Mouse (Mus musculus) B cell, adult 67 days (primary cell): ENCODE data around the gene Olfr1232. TPM values are rescaled to one million over a fixed set of nuclear protein-coding genes. Genes with fewer than 3 reads are reported as not detected.

Experiments
- total RNA-seq, 2 experiments: library from RNA; stranded (reverse); gene quantifications; 4 replicates each; pipeline ENCODE4 v1.2.4; 2023

Olfr1232 gene
- not detected for total RNA-seq

DNA sequence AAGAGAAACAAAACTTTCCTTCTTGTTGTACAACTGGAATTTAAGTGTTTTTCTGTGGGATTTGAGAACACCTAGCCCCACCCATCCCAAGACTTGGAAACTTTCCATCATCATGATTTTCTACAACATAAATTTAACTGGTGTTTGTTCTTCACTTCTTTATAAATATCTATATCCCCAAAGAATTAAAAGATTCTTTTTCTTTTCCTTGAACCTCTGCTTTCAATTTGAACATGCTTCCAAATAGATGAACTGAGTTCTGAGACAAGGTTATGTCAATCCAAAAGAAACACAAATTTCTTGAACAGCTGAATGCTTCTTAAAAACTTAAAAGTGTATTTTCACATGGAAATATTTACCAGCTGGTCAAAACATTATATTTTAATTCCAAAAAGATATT, at the start of gene Olfr1232:
TSS of gene Olfr1232 (minus strand) at position 101 of the 400 bp plus-strand sequence.

DNA sequence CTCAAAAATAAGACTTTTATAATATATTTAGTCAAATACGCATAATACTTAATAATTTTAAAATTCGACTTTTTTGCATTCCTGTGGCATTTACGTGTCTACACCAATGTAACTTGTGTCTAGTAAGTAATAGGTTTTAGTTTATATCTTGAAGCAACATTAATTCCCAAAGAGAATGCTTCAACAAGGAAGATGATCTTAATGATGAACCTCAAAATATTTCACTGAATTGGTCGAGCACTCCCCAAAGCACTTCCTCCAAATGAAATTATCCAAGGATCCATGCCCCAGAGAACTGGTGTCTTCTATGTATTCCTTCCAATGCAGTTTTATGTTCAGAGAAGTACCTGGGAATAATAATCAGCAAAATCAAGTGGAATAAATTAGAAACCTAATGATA, 35.3 kb upstream of the Olfr1232 start, which contains the start of gene Olfr1234:
TSS of gene Olfr1234 (minus strand) at position 101 of the 400 bp plus-strand sequence.

DNA sequence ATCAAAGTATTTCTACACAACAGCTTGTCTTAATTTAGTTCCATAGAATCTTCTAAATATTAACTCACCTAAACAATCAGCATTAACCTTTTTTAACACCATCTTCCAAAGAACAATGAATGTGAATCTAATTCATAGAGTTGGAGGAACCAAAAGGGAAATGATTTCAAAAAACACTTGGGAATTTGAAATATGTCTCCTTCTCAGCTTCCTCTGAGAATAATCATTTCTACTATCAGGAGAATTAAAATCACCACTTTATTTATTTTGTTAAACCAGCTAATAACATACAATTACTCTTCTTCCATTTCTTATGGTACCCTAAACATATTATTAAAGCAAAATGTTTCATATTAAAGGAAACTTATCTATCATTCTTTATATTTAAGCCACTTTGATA, 12.8 kb upstream of the Olfr1232 start, which contains the start of gene Olfr1233:
TSS of gene Olfr1233 (minus strand) at position 101 of the 400 bp plus-strand sequence.

DNA sequence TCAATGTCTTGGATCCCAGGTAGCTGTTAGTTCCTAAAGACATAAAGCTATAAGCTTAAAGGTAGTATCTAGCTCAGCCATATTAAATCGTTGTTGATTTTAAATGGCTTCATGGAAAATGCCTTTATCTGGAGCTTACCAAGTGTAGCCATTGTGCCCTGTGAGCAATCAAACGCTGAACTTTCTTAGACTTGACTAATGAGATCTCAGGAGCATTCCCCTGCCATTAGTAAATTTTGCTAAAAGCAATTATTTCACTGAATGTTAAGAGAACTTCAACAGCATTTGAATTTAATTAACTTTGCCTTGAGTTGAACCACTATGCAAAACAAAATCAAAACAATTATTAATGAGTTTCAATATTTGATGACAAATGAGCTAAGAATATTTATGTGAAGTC, 22.5 kb downstream of the Olfr1232 start, which contains the start of gene Olfr1231:
TSS of gene Olfr1231 (minus strand) at position 101 of the 400 bp plus-strand sequence.

DNA sequence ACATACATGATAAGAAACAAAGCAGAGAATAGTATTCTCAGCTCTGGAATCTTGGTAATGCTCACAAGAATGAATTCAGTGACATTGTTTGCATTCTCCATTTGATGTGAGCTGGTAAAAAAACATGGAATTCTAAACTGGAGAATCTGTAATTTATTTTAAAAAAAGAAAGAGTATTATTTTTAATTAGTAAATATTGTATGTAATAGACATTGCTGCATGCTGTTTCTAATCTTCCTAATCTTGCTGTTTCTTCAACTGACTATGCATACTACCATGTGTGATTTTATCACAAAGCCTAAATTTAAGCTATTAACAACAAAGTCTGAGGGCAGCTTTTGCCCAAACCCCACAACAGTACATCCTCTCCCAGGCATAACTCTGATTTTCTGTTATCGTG, 32.3 kb downstream of the Olfr1232 start, which contains the start of gene Olfr1230:
TSS of gene Olfr1230 (minus strand) at position 101 of the 400 bp plus-strand sequence.

DNA sequence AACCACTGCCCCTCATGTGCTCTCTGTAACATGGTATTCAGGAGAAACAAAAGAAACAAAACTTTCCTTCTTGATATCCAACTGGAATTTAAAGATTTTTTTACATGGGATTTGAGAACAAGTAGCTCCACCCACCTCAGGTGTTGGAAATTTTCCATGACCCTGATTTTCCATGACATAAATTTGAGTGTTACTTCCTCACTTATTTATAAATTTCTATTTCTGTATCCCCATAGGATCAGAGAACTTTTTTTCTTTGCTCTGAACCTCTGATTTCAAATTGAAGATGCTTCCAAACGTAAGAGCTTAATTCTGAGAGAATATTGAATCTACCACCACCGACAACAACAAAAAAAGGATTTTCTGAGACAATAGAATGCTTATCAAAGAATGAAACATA, 41.6 kb downstream of the Olfr1232 start, which contains the start of gene Olfr1229:
TSS of gene Olfr1229 (minus strand) at position 101 of the 400 bp plus-strand sequence.

Other genes with a start within 250 kb of the Olfr1232 start
- gene Olfr1219, start 246.2 kb downstream of the Olfr1232 start, total RNA-seq, result not detected
- gene Olfr1220, start 222.8 kb downstream of the Olfr1232 start, total RNA-seq, result not detected
- gene Olfr1221, start 212.4 kb downstream of the Olfr1232 start, total RNA-seq, result not detected
- gene Olfr1222, start 196.6 kb downstream of the Olfr1232 start, total RNA-seq, result not detected
- gene Olfr1223, start 178.1 kb downstream of the Olfr1232 start, total RNA-seq, result not detected
- gene Olfr1224-ps1, start 165.6 kb downstream of the Olfr1232 start, total RNA-seq, result not detected
- not detected for gene Olfr1225, start 155.0 kb downstream of the Olfr1232 start, total RNA-seq
- not detected for gene Olfr1226, start 129.6 kb downstream of the Olfr1232 start, total RNA-seq
- gene Olfr1228, start 75.6 kb downstream of the Olfr1232 start, total RNA-seq, result not detected
- gene Olfr1229, start 41.7 kb downstream of the Olfr1232 start, total RNA-seq, result not detected
- not detected for gene Olfr1230, start 32.4 kb downstream of the Olfr1232 start, total RNA-seq
- not detected for gene Olfr1231, start 22.6 kb downstream of the Olfr1232 start, total RNA-seq
- gene Olfr1233, start 12.7 kb upstream of the Olfr1232 start, total RNA-seq, result not detected
- not detected for gene Olfr1234, start 35.2 kb upstream of the Olfr1232 start, total RNA-seq
- not detected for gene Olfr1238, start 80.0 kb upstream of the Olfr1232 start, total RNA-seq
- not detected for gene Olfr1239, start 90.7 kb upstream of the Olfr1232 start, total RNA-seq
- gene Olfr1240, start 113.3 kb upstream of the Olfr1232 start, total RNA-seq, result not detected
- not detected for gene Olfr1241, start 157.5 kb upstream of the Olfr1232 start, total RNA-seq
- not detected for gene Olfr1242, start 168.7 kb upstream of the Olfr1232 start, total RNA-seq
- gene Olfr1243, start 201.8 kb upstream of the Olfr1232 start, total RNA-seq, result not detected
- not detected for gene Olfr1245, start 248.8 kb upstream of the Olfr1232 start, total RNA-seq